Mouse (Mus musculus): ENCODE measurements around the gene Rapgef5. TPM values are rescaled to one million over a fixed set of nuclear protein-coding genes. Genes with fewer than 3 reads are reported as not detected.

Rapgef5 gene
- total and polyA plus RNA-seq, 3 experiments = not detected

DNA sequence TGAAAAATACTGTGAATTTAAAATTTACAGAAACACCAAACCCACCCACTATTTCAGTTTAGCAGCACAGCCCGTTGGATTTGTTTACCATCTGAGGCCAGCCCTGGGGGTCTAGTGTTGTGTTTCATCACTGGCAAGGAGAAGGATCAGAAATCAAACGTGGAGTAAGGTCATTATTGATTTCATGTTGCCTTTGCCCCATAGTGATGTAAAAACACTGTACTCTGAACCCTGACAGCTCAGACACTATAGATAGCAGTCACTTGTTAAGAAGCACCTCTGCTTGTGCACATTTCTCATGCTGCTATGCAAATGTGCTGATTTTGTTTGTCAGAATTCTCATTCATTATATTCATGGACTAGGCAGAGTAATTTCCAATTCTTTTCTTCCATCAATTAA lies 265.1 kb downstream of the Rapgef5 start:
- H3K9me3 ChIP-seq (replicated peaks; ENCODE audit: insufficient read depth, low read length) = no peaks in the 10 kb centered on the region
- no peak overlapping the region for H3K9ac ChIP-seq (ENCODE audit: control insufficient read depth, low read depth, low read length, poor library complexity, severe bottlenecking)
- no peaks in the 10 kb centered on the region for H3K79me2 ChIP-seq (ENCODE audit: control insufficient read depth, insufficient read depth, low read length, poor library complexity)
- no peaks in the 10 kb centered on the region for H3K27me3 ChIP-seq (ENCODE audit: control insufficient read depth in 1 of 2, insufficient read depth in 2 of 2, low read length in 2 of 2)
- no peak overlapping the region for H3K27ac ChIP-seq (ENCODE audit: control insufficient read depth, low read depth, low read length)
- TF ChIP-seq TCF12 (IDR thresholded peaks at IDR 0.05; ENCODE audit: low read depth, low read length) (no peak), SMC3 (IDR thresholded peaks at IDR 0.05; ENCODE audit: low read depth, low read length) (no peak), NELFE (IDR thresholded peaks at IDR 0.05; ENCODE audit: low read depth, low read length) (no peak), TBP (IDR thresholded peaks at IDR 0.05; ENCODE audit: low read depth, low read length) (no peak), USF1 (IDR thresholded peaks at IDR 0.05; ENCODE audit: low read depth, low read length) (no peak), GATA1 (IDR thresholded peaks at IDR 0.05; ENCODE audit: low read depth, low read length) (no peak), MXI1 (IDR thresholded peaks at IDR 0.05; ENCODE audit: low read depth, low read length) (no peak), CTCF (IDR thresholded peaks at IDR 0.05 in 2 of 3, conservative IDR thresholded peaks at IDR 0.05 in 1 of 3; ENCODE audit: control insufficient read depth in 1 of 3, insufficient read depth in 1 of 3, low read depth in 2 of 3, low read length in 3 of 3, poor library complexity in 1 of 3, severe bottlenecking in 1 of 3) (no peak)
- no peak for DNase-seq (ENCODE audit: low read depth, low spot score)
- H3K36me3 ChIP-seq (ENCODE audit: control insufficient read depth in 1 of 2, insufficient read depth in 2 of 2, low read length in 2 of 2) = no peaks in the 10 kb centered on the region
- no peaks in the 10 kb centered on the region for H3K4me1 ChIP-seq (ENCODE audit: control insufficient read depth in 1 of 2, insufficient read depth in 2 of 2, low read length in 2 of 2)
- H3K4me3 ChIP-seq (ENCODE audit: control insufficient read depth in 1 of 2, insufficient read depth in 1 of 2, low read depth in 2 of 2, low read length in 2 of 2) = no peak overlapping the region

DNA sequence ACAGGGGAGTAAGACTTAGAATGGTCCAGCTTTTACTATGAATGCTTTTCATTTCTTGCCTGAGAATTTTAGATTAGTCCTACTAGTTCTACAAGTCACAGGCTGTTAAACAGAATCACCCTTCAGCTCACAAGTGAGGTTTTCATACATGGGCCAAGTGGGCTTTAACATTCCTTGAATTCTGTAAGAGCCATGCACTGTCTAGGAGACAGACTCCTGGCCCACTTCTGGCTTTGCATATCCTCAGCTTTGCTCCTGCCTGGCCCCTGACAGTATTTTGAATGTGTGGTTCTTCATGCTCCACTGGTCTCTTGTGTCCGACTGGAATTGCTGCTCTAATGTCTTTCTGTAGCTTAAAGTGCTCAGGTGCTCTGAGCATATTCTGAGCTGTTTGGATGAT lies 267.1 kb downstream of the Rapgef5 start:
- H3K9ac ChIP-seq (ENCODE audit: control insufficient read depth, low read depth, low read length, poor library complexity, severe bottlenecking) = no peak overlapping the region
- H3K36me3 ChIP-seq (ENCODE audit: control insufficient read depth in 1 of 2, insufficient read depth in 2 of 2, low read length in 2 of 2) = no peaks in the 10 kb centered on the region
- no peaks in the 10 kb centered on the region for H3K79me2 ChIP-seq (ENCODE audit: control insufficient read depth, insufficient read depth, low read length, poor library complexity)
- no peak overlapping the region for H3K4me3 ChIP-seq (ENCODE audit: control insufficient read depth in 1 of 2, insufficient read depth in 1 of 2, low read depth in 2 of 2, low read length in 2 of 2)
- no peaks in the 10 kb centered on the region for H3K9me3 ChIP-seq (replicated peaks; ENCODE audit: insufficient read depth, low read length)
- no peaks in the 10 kb centered on the region for H3K4me1 ChIP-seq (ENCODE audit: control insufficient read depth in 1 of 2, insufficient read depth in 2 of 2, low read length in 2 of 2)
- DNase-seq (ENCODE audit: low read depth, low spot score) = no peak
- H3K27me3 ChIP-seq (ENCODE audit: control insufficient read depth in 1 of 2, insufficient read depth in 2 of 2, low read length in 2 of 2) = no peaks in the 10 kb centered on the region
- no peak overlapping the region for H3K27ac ChIP-seq (ENCODE audit: control insufficient read depth, low read depth, low read length)
- TF ChIP-seq SMC3 (IDR thresholded peaks at IDR 0.05; ENCODE audit: low read depth, low read length) = no peak
- no peak for TF ChIP-seq GATA1 (IDR thresholded peaks at IDR 0.05; ENCODE audit: low read depth, low read length)
- TF ChIP-seq UBTF (IDR thresholded peaks at IDR 0.05; ENCODE audit: borderline replicate concordance, insufficient read depth, low read depth, low read length) = no peak
- TF ChIP-seq ELF1 (IDR thresholded peaks at IDR 0.05; ENCODE audit: low read depth, low read length) = no peak
- TF ChIP-seq HCFC1 (IDR thresholded peaks at IDR 0.05; ENCODE audit: low read depth, low read length) = no peak
- no peak for TF ChIP-seq POLR2AphosphoS2 (IDR thresholded peaks at IDR 0.05; ENCODE audit: low read length)
- TF ChIP-seq CHD2 (IDR thresholded peaks at IDR 0.05; ENCODE audit: low read length) = no peak
- no peak for TF ChIP-seq MYC (IDR thresholded peaks at IDR 0.05; ENCODE audit: low read depth, low read length)
- no peak for TF ChIP-seq POLR2AphosphoS5 (IDR thresholded peaks at IDR 0.05; ENCODE audit: borderline replicate concordance, low read depth, low read length)

DNA sequence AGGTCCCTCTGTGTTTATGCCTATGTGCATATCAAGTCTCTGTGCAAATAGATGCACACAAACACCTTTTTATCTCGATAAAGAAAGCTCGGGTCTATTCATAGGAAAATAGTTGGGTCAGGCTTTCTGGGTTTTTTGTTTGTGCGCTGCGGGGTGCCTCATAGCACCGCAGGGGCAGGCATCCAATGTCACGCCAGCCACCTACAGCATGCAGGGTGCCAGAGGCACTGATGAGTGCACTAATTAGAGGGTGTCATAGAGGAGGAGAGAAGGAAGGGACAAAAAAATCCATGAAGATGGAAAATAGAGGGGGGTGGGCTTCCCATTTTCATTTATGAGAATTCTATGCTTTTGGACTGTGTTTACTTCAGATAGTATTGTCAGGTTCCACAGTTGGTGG lies 270.3 kb downstream of the Rapgef5 start:
- Histone ChIP-seq H3K27me3 (ENCODE audit: control insufficient read depth in 1 of 2, insufficient read depth in 2 of 2, low read length in 2 of 2) (no peaks in the 10 kb centered on the region; a peak in 1 of 4 replicates), H3K9me3 (replicated peaks; ENCODE audit: insufficient read depth, low read length) (no peaks in the 10 kb centered on the region), H3K4me3 (ENCODE audit: control insufficient read depth in 1 of 2, insufficient read depth in 1 of 2, low read depth in 2 of 2, low read length in 2 of 2) (no peak overlapping the region), H3K27ac (ENCODE audit: control insufficient read depth, low read depth, low read length) (no peak overlapping the region), H3K9ac (ENCODE audit: control insufficient read depth, low read depth, low read length, poor library complexity, severe bottlenecking) (no peak overlapping the region), H3K4me1 (ENCODE audit: control insufficient read depth in 1 of 2, insufficient read depth in 2 of 2, low read length in 2 of 2) (no peaks in the 10 kb centered on the region), H3K79me2 (ENCODE audit: control insufficient read depth, insufficient read depth, low read length, poor library complexity) (no peaks in the 10 kb centered on the region), H3K36me3 (ENCODE audit: control insufficient read depth in 1 of 2, insufficient read depth in 2 of 2, low read length in 2 of 2) (no peaks in the 10 kb centered on the region)
- no peak for DNase-seq (ENCODE audit: low read depth, low spot score)
- no peak for TF ChIP-seq MAZ (IDR thresholded peaks at IDR 0.05; ENCODE audit: low read depth, low read length)
- TF ChIP-seq CHD1 (IDR thresholded peaks at IDR 0.05; ENCODE audit: low read depth, low read length) = no peak
- no peak for TF ChIP-seq USF1 (IDR thresholded peaks at IDR 0.05; ENCODE audit: low read depth, low read length)
- no peak for TF ChIP-seq HCFC1 (IDR thresholded peaks at IDR 0.05; ENCODE audit: low read depth, low read length)
- TF ChIP-seq NELFE (IDR thresholded peaks at IDR 0.05; ENCODE audit: low read depth, low read length) = no peak
- no peak for TF ChIP-seq TBP (IDR thresholded peaks at IDR 0.05; ENCODE audit: low read depth, low read length)
- TF ChIP-seq ZC3H11A (IDR thresholded peaks at IDR 0.05; ENCODE audit: low read depth, low read length) = no peak
- TF ChIP-seq RCOR1 (IDR thresholded peaks at IDR 0.05; ENCODE audit: low read depth, low read length) = no peak
- TF ChIP-seq MYC (IDR thresholded peaks at IDR 0.05; ENCODE audit: low read depth, low read length) = no peak
- no peak for TF ChIP-seq POLR2AphosphoS2 (IDR thresholded peaks at IDR 0.05; ENCODE audit: low read length)
- no peak for TF ChIP-seq BHLHE40 (IDR thresholded peaks at IDR 0.05; ENCODE audit: borderline replicate concordance, low read depth, low read length)
- no peak for TF ChIP-seq ETS1 (IDR thresholded peaks at IDR 0.05; ENCODE audit: low read depth, low read length)
- no peak for TF ChIP-seq ZNF384 (IDR thresholded peaks at IDR 0.05; ENCODE audit: low read depth, low read length)
- TF ChIP-seq ZMIZ1 (IDR thresholded peaks at IDR 0.05; ENCODE audit: low read depth, low read length) = no peak

Data from MEL (cell line).